In the genomic region with DNA sequence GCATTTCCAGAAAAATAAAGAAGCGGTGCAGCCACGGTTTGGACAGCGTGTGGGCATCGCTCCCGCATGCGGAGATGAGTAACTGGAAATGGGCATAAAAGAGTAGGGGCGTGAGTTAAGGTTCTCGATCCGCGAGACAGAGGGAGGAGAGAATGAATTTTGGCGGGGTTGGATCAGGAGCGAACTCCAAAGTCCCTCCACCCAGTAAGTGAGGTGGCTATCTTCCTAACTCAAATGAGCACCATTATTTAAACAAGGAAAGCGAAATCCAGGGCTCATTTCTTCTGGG, we compare ENCODE assay signal across 8 mouse cellular contexts. TPM values are rescaled to one million over a fixed set of nuclear protein-coding genes. Genes with fewer than 3 reads are reported as not detected.
DNase-seq lines count a peak whose midpoint lies in the region; ATAC-seq and TF ChIP-seq lines count a peak whose summit lies in the region.

No protein-coding gene starts in this region.

- H3K4me3 ChIP-seq in heart, embryonic 15.5 days = peak overlapping the region; percentile 97
- peak overlapping the region; percentile 79 for H3K4me3 ChIP-seq in cortical plate, adult 2 months (ENCODE audit: insufficient read depth, low read length)
- H3K4me3 ChIP-seq in hindbrain, embryonic 12.5 days = peak overlapping the region; percentile 83
- H3K4me3 ChIP-seq in midbrain, embryonic 10.5 days = peak overlapping the region; percentile 87

- peak overlapping the region; percentile 96 for H3K4me2 ChIP-seq in heart, embryonic 15.5 days
- peak overlapping the region; percentile 95 for H3K4me2 ChIP-seq in hindbrain, embryonic 12.5 days (replicated peaks)

- peaks cover 16% of the 10 kb centered on the region; the same call in 1 of the 2 replicates for H3K4me1 ChIP-seq in heart, embryonic 15.5 days (replicated peaks)
- H3K4me1 ChIP-seq in cortical plate, adult 2 months (ENCODE audit: control insufficient read depth, insufficient read depth, low read length) = peaks cover 1% of the 10 kb centered on the region
- peaks cover 22% of the 10 kb centered on the region for H3K4me1 ChIP-seq in hindbrain, embryonic 12.5 days
- peaks cover 57% of the 10 kb centered on the region for H3K4me1 ChIP-seq in midbrain, embryonic 10.5 days

- H3K9ac ChIP-seq in heart, embryonic 15.5 days = peak overlapping the region; percentile 91; the same call in 1 of the 2 replicates
- H3K9ac ChIP-seq in hindbrain, embryonic 12.5 days = peak overlapping the region; percentile 94

- H3K27ac ChIP-seq in heart, embryonic 15.5 days = peak overlapping the region; percentile 96
- H3K27ac ChIP-seq in cortical plate, adult 2 months (ENCODE audit: insufficient read depth, low read length) = no peak overlapping the region
- H3K27ac ChIP-seq in hindbrain, embryonic 12.5 days = peak overlapping the region; percentile 98
- peak overlapping the region; percentile 99 for H3K27ac ChIP-seq in midbrain, embryonic 10.5 days (replicated peaks)

- WGBS in heart, embryonic 15.5 days = 3% methylated on average over 13 of the region's 13 CpGs
- 2% methylated on average over 13 of the region's 13 CpGs for WGBS in hindbrain, embryonic 12.5 days
- WGBS in midbrain, embryonic 10.5 days = 2% methylated on average over 13 of the region's 13 CpGs

- H3K27me3 ChIP-seq in heart, embryonic 15.5 days = no peaks in the 10 kb centered on the region
- peaks cover 5% of the 10 kb centered on the region; the same call in 1 of the 2 replicates for H3K27me3 ChIP-seq in hindbrain, embryonic 12.5 days
- H3K27me3 ChIP-seq in midbrain, embryonic 10.5 days (ENCODE audit: low read depth, poor library complexity, severe bottlenecking) = peaks cover 33% of the 10 kb centered on the region

- TF ChIP-seq POLR2A in cortical plate, adult 2 months (IDR thresholded peaks at IDR 0.05; ENCODE audit: extremely low read depth, insufficient read depth, low read length) = no peak

- no peaks in the 10 kb centered on the region for H3K36me3 ChIP-seq in heart, embryonic 15.5 days
- H3K36me3 ChIP-seq in hindbrain, embryonic 12.5 days = peaks cover 10% of the 10 kb centered on the region; the same call in 1 of the 2 replicates
- 0 out of 2 replicates have a peak, but pooled peaks cover 9% of the 10 kb centered on the region for H3K36me3 ChIP-seq in midbrain, embryonic 10.5 days

- no peak for TF ChIP-seq CTCF in cortical plate, adult 2 months (IDR thresholded peaks at IDR 0.05; ENCODE audit: extremely low read depth, insufficient read depth, low read length)

- no peaks in the 10 kb centered on the region for H3K9me3 ChIP-seq in heart, embryonic 15.5 days (replicated peaks)
- no peaks in the 10 kb centered on the region for H3K9me3 ChIP-seq in hindbrain, embryonic 12.5 days (replicated peaks)
- no peaks in the 10 kb centered on the region for H3K9me3 ChIP-seq in midbrain, embryonic 10.5 days (replicated peaks)

- ATAC-seq in heart, embryonic 15.5 days (replicated peaks; ENCODE audit: insufficient number of reproducible peaks, insufficient read depth, low FRiP score, low read depth) = no peak
- ATAC-seq in hindbrain, embryonic 12.5 days (ENCODE audit: low FRiP score) = no peak
- no peak for ATAC-seq in erythroid progenitor cell, adult 5-6 weeks (replicated peaks; ENCODE audit: low FRiP score, poor library complexity, severe bottlenecking)

- DNase-seq in heart, adult 8-10 months (ENCODE audit: low spot score) = no peak
- DNase-seq in midbrain, embryonic 10.5 days (ENCODE audit: low spot score) = peak; percentile 30
- DNase-seq in frontal cortex, adult 2 months (ENCODE audit: extremely low spot score in 1 of 2, low spot score in 1 of 2) = no peak
- no peak for DNase-seq in spleen, adult 18-20 months

RNA-seq across cellular contexts. Expression of gene Mpped2, which starts 2.6 kb away (rescaled TPM):
- 43.4 and 57.5 TPM in 2 replicates for polyA plus RNA-seq in heart, embryonic 15.5 days (2015; fragmentation: Nextera tagmentation; extraction: Ambion mirVana)
- 10 to 100 TPM; 15.4 to 23.0 (median 21.3) TPM for total RNA-seq in heart, adult 8-10 months (2022)
- 16.3 and 17.4 TPM in 2 replicates for polyA plus RNA-seq in cortical plate, adult 2 months (2012; rRNA removed)
- polyA plus RNA-seq in hindbrain, embryonic 12.5 days (2016; fragmentation: Nextera tagmentation; extraction: Ambion mirVana) = 84.2 and 98.3 TPM in 2 replicates
- 29.8 and 41.3 TPM in 2 replicates for polyA plus RNA-seq in midbrain, embryonic 10.5 days (2016; fragmentation: Nextera tagmentation; extraction: Ambion mirVana)
- polyA plus RNA-seq in frontal cortex, adult 2 months (2012; rRNA removed) = 22.8 and 24.2 TPM in 2 replicates
- total RNA-seq in erythroid progenitor cell, adult 5-6 weeks (2015; ENCODE audit: low replicate concordance) = not detected in 2 replicates
- not detected in 2 replicates for total RNA-seq in erythroid progenitor cell, adult 5-6 weeks (2017; ENCODE audit: low replicate concordance)
